Mouse (Mus musculus): ENCODE results near the gene Hoxb6. TPM values are rescaled to one million over a fixed set of nuclear protein-coding genes. Genes with fewer than 3 reads are reported as not detected.

Hoxb6 gene
- polyA plus RNA-seq, 1 experiment, result 4.4 TPM

- WGBS, result 86% methylated on average over 8 of the region's 8 CpGs
- no peak overlapping the region for H3K27ac ChIP-seq (ENCODE audit: control insufficient read depth, insufficient read depth, low read depth, low read length, poor library complexity)
Observed at GRCm38 (mm10) chr11:96324965-96325364, 32.7 kb downstream of the Hoxb6 start.

GRCm38 (mm10) chr11:96325747-96326212 lies 33.5 kb downstream of the Hoxb6 start:
- H3K27ac ChIP-seq (ENCODE audit: control insufficient read depth, insufficient read depth, low read depth, low read length, poor library complexity), result no peak overlapping the region
- TF ChIP-seq POLR2A (IDR thresholded peaks at IDR 0.05; ENCODE audit: borderline replicate concordance, control insufficient read depth, low read depth, low read length) (no peak), CTCF (IDR thresholded peaks at IDR 0.05; ENCODE audit: control insufficient read depth, insufficient read depth, low read length) (no peak)
- 86% methylated on average over 22 of the region's 22 CpGs for WGBS
- no peak overlapping the region for H3K4me3 ChIP-seq (replicated peaks; ENCODE audit: control insufficient read depth, low read depth, low read length)
- H3K4me1 ChIP-seq (ENCODE audit: control insufficient read depth, insufficient read depth, low read length), result no peaks in the 10 kb centered on the region

More at GRCm38 (mm10) chr11:96324965-96325364, 32.7 kb downstream of the Hoxb6 start:
- TF ChIP-seq POLR2A (IDR thresholded peaks at IDR 0.05; ENCODE audit: borderline replicate concordance, control insufficient read depth, low read depth, low read length) (no peak), CTCF (IDR thresholded peaks at IDR 0.05; ENCODE audit: control insufficient read depth, insufficient read depth, low read length) (no peak)
- Histone ChIP-seq H3K4me1 (ENCODE audit: control insufficient read depth, insufficient read depth, low read length) (no peaks in the 10 kb centered on the region), H3K4me3 (replicated peaks; ENCODE audit: control insufficient read depth, low read depth, low read length) (no peak overlapping the region)

GRCm38 (mm10) chr11:96326705-96327104 lies 34.4 kb downstream of the Hoxb6 start:
- 90% methylated on average over 12 of the region's 12 CpGs for WGBS
- Histone ChIP-seq H3K4me3 (replicated peaks; ENCODE audit: control insufficient read depth, low read depth, low read length) (no peak overlapping the region), H3K4me1 (ENCODE audit: control insufficient read depth, insufficient read depth, low read length) (no peaks in the 10 kb centered on the region), H3K27ac (ENCODE audit: control insufficient read depth, insufficient read depth, low read depth, low read length, poor library complexity) (no peak overlapping the region)
- no peak for TF ChIP-seq POLR2A (IDR thresholded peaks at IDR 0.05; ENCODE audit: borderline replicate concordance, control insufficient read depth, low read depth, low read length)

DNA sequence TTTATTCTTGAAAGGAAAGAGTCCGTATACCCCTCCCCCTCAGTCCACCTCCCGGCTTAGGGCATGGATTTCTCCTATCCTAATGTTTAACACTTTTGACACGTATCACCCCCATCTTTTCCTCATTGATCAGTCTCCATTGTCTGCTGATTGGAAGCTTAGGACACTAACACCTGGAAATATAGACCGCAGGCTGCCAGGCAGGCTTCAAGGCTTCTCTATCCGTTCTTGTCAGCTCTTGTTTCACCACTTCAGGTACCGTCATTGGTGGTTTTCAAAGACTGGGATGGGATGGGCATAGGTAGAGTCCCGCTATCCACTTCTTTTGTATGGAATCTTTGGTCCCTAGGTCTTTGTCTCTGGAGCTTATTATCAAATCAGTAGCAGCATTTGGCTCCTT lies 34.8 kb downstream of the Hoxb6 start:
- 79% methylated on average over 7 of the region's 7 CpGs for WGBS

GRCm38 (mm10) chr11:96327750-96328149 lies 35.5 kb downstream of the Hoxb6 start:
- H3K4me3 ChIP-seq (replicated peaks; ENCODE audit: control insufficient read depth, low read depth, low read length), result no peak overlapping the region
- WGBS, result 85% methylated on average over 5 of the region's 5 CpGs
- H3K4me1 ChIP-seq (ENCODE audit: control insufficient read depth, insufficient read depth, low read length), result no peaks in the 10 kb centered on the region
- no peak overlapping the region for H3K27ac ChIP-seq (ENCODE audit: control insufficient read depth, insufficient read depth, low read depth, low read length, poor library complexity)
- TF ChIP-seq CTCF (IDR thresholded peaks at IDR 0.05; ENCODE audit: control insufficient read depth, insufficient read depth, low read length), result no peak
- no peak for TF ChIP-seq POLR2A (IDR thresholded peaks at IDR 0.05; ENCODE audit: borderline replicate concordance, control insufficient read depth, low read depth, low read length)

More for the DNA sequence above, 34.8 kb downstream of the Hoxb6 start:
- H3K4me1 ChIP-seq (ENCODE audit: control insufficient read depth, insufficient read depth, low read length), result no peaks in the 10 kb centered on the region
- TF ChIP-seq CTCF (IDR thresholded peaks at IDR 0.05; ENCODE audit: control insufficient read depth, insufficient read depth, low read length) (no peak), POLR2A (IDR thresholded peaks at IDR 0.05; ENCODE audit: borderline replicate concordance, control insufficient read depth, low read depth, low read length) (no peak)
- H3K27ac ChIP-seq (ENCODE audit: control insufficient read depth, insufficient read depth, low read depth, low read length, poor library complexity), result no peak overlapping the region
- H3K4me3 ChIP-seq (replicated peaks; ENCODE audit: control insufficient read depth, low read depth, low read length), result no peak overlapping the region

DNA sequence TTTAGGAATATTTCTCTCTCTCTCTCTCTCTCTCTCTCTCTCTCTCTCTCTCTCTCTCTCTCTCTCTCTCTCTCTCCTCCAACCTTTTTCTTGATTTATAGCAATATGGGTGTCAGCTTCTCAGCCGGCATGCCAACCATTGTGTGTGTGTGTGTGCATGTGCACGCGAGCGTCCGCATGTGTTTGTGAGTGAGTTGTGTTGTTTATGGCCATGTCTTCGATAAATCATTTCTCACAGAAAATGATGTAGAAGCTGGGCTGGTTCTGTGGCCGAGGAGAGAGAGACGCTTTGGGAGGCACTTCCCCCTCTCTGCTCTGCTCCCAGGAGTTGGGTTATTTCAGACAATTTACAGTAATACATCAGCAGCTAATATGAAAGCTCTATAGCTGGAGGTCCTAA lies 36.3 kb downstream of the Hoxb6 start:
- H3K27ac ChIP-seq (ENCODE audit: control insufficient read depth, insufficient read depth, low read depth, low read length, poor library complexity), result no peak overlapping the region
- no peaks in the 10 kb centered on the region for H3K4me1 ChIP-seq (ENCODE audit: control insufficient read depth, insufficient read depth, low read length)
- H3K4me3 ChIP-seq (replicated peaks; ENCODE audit: control insufficient read depth, low read depth, low read length), result no peak overlapping the region
- WGBS, result 83% methylated on average over 8 of the region's 8 CpGs
- no peak for TF ChIP-seq CTCF (IDR thresholded peaks at IDR 0.05; ENCODE audit: control insufficient read depth, insufficient read depth, low read length)
- no peak for TF ChIP-seq POLR2A (IDR thresholded peaks at IDR 0.05; ENCODE audit: borderline replicate concordance, control insufficient read depth, low read depth, low read length)

GRCm38 (mm10) chr11:96332105-96332504 lies 39.8 kb downstream of the Hoxb6 start:
- H3K27ac ChIP-seq (ENCODE audit: control insufficient read depth, insufficient read depth, low read depth, low read length, poor library complexity), result no peak overlapping the region
- TF ChIP-seq POLR2A (IDR thresholded peaks at IDR 0.05; ENCODE audit: borderline replicate concordance, control insufficient read depth, low read depth, low read length), result no peak
- no peak for TF ChIP-seq CTCF (IDR thresholded peaks at IDR 0.05; ENCODE audit: control insufficient read depth, insufficient read depth, low read length)
- H3K4me1 ChIP-seq (ENCODE audit: control insufficient read depth, insufficient read depth, low read length), result no peaks in the 10 kb centered on the region; the same call in 1 of the 2 replicates
- no peak overlapping the region for H3K4me3 ChIP-seq (replicated peaks; ENCODE audit: control insufficient read depth, low read depth, low read length)
- WGBS, result 39% methylated on average over 8 of the region's 8 CpGs

- TF ChIP-seq POLR2A (IDR thresholded peaks at IDR 0.05; ENCODE audit: borderline replicate concordance, control insufficient read depth, low read depth, low read length) (no peak), CTCF (IDR thresholded peaks at IDR 0.05; ENCODE audit: control insufficient read depth, insufficient read depth, low read length) (no peak)
- no peaks in the 10 kb centered on the region; the same call in 1 of the 2 replicates for H3K4me1 ChIP-seq (ENCODE audit: control insufficient read depth, insufficient read depth, low read length)
- WGBS, result 81% methylated on average over 35 of the region's 35 CpGs
- no peak overlapping the region for H3K4me3 ChIP-seq (replicated peaks; ENCODE audit: control insufficient read depth, low read depth, low read length)
- H3K27ac ChIP-seq (ENCODE audit: control insufficient read depth, insufficient read depth, low read depth, low read length, poor library complexity), result no peak overlapping the region
Observed at GRCm38 (mm10) chr11:96332618-96333032, 40.3 kb downstream of the Hoxb6 start.
